27 mouse cellular contexts compared by ENCODE assay signal in the genomic region with DNA sequence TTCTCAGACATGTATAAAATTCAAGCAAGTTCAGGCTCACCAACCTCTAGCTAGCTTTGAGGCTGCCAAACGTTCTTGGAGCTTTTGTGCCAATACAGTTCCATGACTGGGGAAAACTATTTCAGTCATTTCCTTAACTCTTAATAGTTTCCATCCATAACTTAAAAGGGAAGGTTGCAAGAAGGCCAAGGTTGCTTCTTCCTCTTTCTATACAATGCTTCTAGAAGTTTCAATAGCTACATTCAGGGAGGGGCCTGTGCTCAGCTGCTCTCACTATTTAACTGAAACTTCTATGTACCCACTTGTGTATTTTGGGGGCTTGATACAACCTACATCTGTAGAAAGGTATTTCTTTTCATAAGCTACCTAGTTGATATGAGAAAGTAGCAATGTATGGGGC. TPM values are rescaled to one million over a fixed set of nuclear protein-coding genes. Genes with fewer than 3 reads are reported as not detected.
DNase-seq lines count a peak whose midpoint lies in the region; ATAC-seq and TF ChIP-seq lines count a peak whose summit lies in the region.
"Had no signal": no experiment of that assay in that cellular context is flagged by ENCODE, and none has a peak within 500 bp of the region (broad histone marks: within the 10 kb centered on the region; RNA-seq: fewer than 3 reads in every experiment).

No protein-coding gene starts in this region.

- H3K27ac ChIP-seq in heart, postnatal 0 days (ENCODE audit: low read depth) = 0 out of 2 replicates have a peak overlapping the region, but pooled peaks have one; percentile 9
- H3K27ac ChIP-seq in lung, embryonic 14.5 days (ENCODE audit: low read depth) = peak overlapping the region; percentile 51
- H3K27ac ChIP-seq in embryonic fibroblast, embryonic 13.5 days (ENCODE audit: insufficient read depth, low read length) = peak overlapping the region; percentile 76
- peak overlapping the region; percentile 4; the same call in 1 of the 2 replicates for H3K27ac ChIP-seq in stomach, embryonic 16.5 days (ENCODE audit: low read length)
- H3K27ac ChIP-seq in heart, adult 2 months = no peak overlapping the region
- no peak overlapping the region for H3K27ac ChIP-seq in midbrain, embryonic 13.5 days
- H3K27ac ChIP-seq: hindbrain, embryonic 13.5 days; left cerebral cortex, adult 2 months; liver, embryonic 14.5 days; macrophage; midbrain, embryonic 12.5 days; neural tube, embryonic 12.5 days had no signal

- H3K9me3 ChIP-seq in heart, postnatal 0 days (replicated peaks; ENCODE audit: control insufficient read depth, low read length) = no peaks in the 10 kb centered on the region
- H3K9me3 ChIP-seq in lung, embryonic 14.5 days (ENCODE audit: low read depth, low read length) = no peaks in the 10 kb centered on the region
- no peaks in the 10 kb centered on the region for H3K9me3 ChIP-seq in stomach, embryonic 16.5 days (replicated peaks; ENCODE audit: control insufficient read depth, low read length)
- H3K9me3 ChIP-seq in midbrain, embryonic 13.5 days = no peaks in the 10 kb centered on the region
- H3K9me3 ChIP-seq: hindbrain, embryonic 13.5 days; midbrain, embryonic 12.5 days; neural tube, embryonic 12.5 days had no signal

- no peak overlapping the region for H3K4me3 ChIP-seq in heart, postnatal 0 days (ENCODE audit: low read depth, low read length)
- H3K4me3 ChIP-seq in lung, embryonic 14.5 days (ENCODE audit: low read depth, low read length) = no peak overlapping the region
- H3K4me3 ChIP-seq in embryonic fibroblast, embryonic 13.5 days (ENCODE audit: insufficient read depth, low read length) = no peak overlapping the region
- H3K4me3 ChIP-seq in stomach, embryonic 16.5 days (replicated peaks; ENCODE audit: low read length) = no peak overlapping the region
- H3K4me3 ChIP-seq in heart, adult 2 months = no peak overlapping the region
- H3K4me3 ChIP-seq in midbrain, embryonic 13.5 days (replicated peaks) = no peak overlapping the region
- H3K4me3 ChIP-seq: hindbrain, embryonic 13.5 days; left cerebral cortex, adult 2 months; midbrain, embryonic 12.5 days; neural tube, embryonic 12.5 days had no signal

- TF ChIP-seq EP300 in heart, postnatal 0 days (IDR thresholded peaks at IDR 0.05; ENCODE audit: low read depth) = no peak
- no peak for TF ChIP-seq EP300 in heart, adult 2 months (IDR thresholded peaks at IDR 0.05; ENCODE audit: insufficient read depth, low read depth, low read length)

- H3K4me1 ChIP-seq in heart, postnatal 0 days (ENCODE audit: control insufficient read depth, insufficient read depth) = peaks cover 12% of the 10 kb centered on the region; the same call in 1 of the 2 replicates
- peaks cover 13% of the 10 kb centered on the region for H3K4me1 ChIP-seq in lung, embryonic 14.5 days (ENCODE audit: insufficient read depth)
- peaks cover 3% of the 10 kb centered on the region; the same call in 1 of the 2 replicates for H3K4me1 ChIP-seq in embryonic fibroblast, embryonic 13.5 days (ENCODE audit: control insufficient read depth, insufficient read depth, low read length)
- H3K4me1 ChIP-seq in stomach, embryonic 16.5 days (ENCODE audit: control insufficient read depth, insufficient read depth, low read length) = peaks cover 4% of the 10 kb centered on the region; the same call in 1 of the 2 replicates
- peaks cover 2% of the 10 kb centered on the region for H3K4me1 ChIP-seq in heart, adult 2 months (ENCODE audit: control insufficient read depth, insufficient read depth, low read length)
- H3K4me1 ChIP-seq in midbrain, embryonic 13.5 days (replicated peaks) = no peaks in the 10 kb centered on the region
- H3K4me1 ChIP-seq: hindbrain, embryonic 13.5 days; midbrain, embryonic 12.5 days; neural tube, embryonic 12.5 days had no signal

- DNase-seq in heart, postnatal 0 days (ENCODE audit: low spot score) = no peak
- no peak for DNase-seq in heart, adult 8-10 months (ENCODE audit: low spot score)
- peak; percentile 23 for DNase-seq in lung, embryonic 14.5 days
- no peak for DNase-seq in lung, adult 18-20 months
- DNase-seq in heart, adult 2 months = no peak
- DNase-seq: adrenal gland, postnatal 25 days; cerebellum, adult 11-12 months; cerebellum, postnatal 25 days; gastrocnemius, postnatal 25 days; heart, postnatal 14 days; kidney, postnatal 14 days; thymus, adult 18-20 months; thymus, postnatal 4 days had no signal

- no peaks in the 10 kb centered on the region for H3K79me2 ChIP-seq in heart, adult 2 months (replicated peaks; ENCODE audit: control insufficient read depth, insufficient read depth, low read length)

- WGBS in heart, postnatal 0 days = 51% methylated on average over 1 of the region's 1 CpGs
- 26% methylated on average over 1 of the region's 1 CpGs for WGBS in lung, embryonic 14.5 days
- 53% methylated on average over 1 of the region's 1 CpGs for WGBS in stomach, embryonic 16.5 days
- 19% methylated on average over 1 of the region's 1 CpGs for WGBS in heart, adult 2 months
- 78% methylated on average over 1 of the region's 1 CpGs for WGBS in midbrain, embryonic 13.5 days

- H3K9ac ChIP-seq in heart, postnatal 0 days (replicated peaks; ENCODE audit: low read depth, low read length) = no peak overlapping the region
- H3K9ac ChIP-seq in lung, embryonic 14.5 days = no peak overlapping the region
- H3K9ac ChIP-seq in stomach, embryonic 16.5 days (ENCODE audit: low read length) = no peak overlapping the region
- no peak overlapping the region for H3K9ac ChIP-seq in heart, adult 2 months (ENCODE audit: low read depth, low read length)
- H3K9ac ChIP-seq in midbrain, embryonic 13.5 days (replicated peaks) = no peak overlapping the region
- H3K9ac ChIP-seq: hindbrain, embryonic 13.5 days; liver, embryonic 14.5 days; midbrain, embryonic 12.5 days; neural tube, embryonic 12.5 days had no signal

- intact Hi-C loops in heart, adult 2 months (cut with DNase I) = no loop called here

- H3K36me3 ChIP-seq in heart, postnatal 0 days (replicated peaks; ENCODE audit: control insufficient read depth, insufficient read depth, low read length) = no peaks in the 10 kb centered on the region
- no peaks in the 10 kb centered on the region for H3K36me3 ChIP-seq in lung, embryonic 14.5 days (ENCODE audit: insufficient read depth)
- H3K36me3 ChIP-seq in stomach, embryonic 16.5 days (ENCODE audit: control insufficient read depth, insufficient read depth, low read length) = no peaks in the 10 kb centered on the region
- 0 out of 2 replicates have a peak, but pooled peaks cover 2% of the 10 kb centered on the region for H3K36me3 ChIP-seq in heart, adult 2 months (ENCODE audit: control insufficient read depth, insufficient read depth, low read length)
- no peaks in the 10 kb centered on the region for H3K36me3 ChIP-seq in midbrain, embryonic 13.5 days
- H3K36me3 ChIP-seq: hindbrain, embryonic 13.5 days; midbrain, embryonic 12.5 days; neural tube, embryonic 12.5 days had no signal

- ATAC-seq in heart, postnatal 0 days (ENCODE audit: insufficient read depth, low read depth) = no peak
- no peak for ATAC-seq in lung, embryonic 14.5 days (ENCODE audit: insufficient read depth)
- ATAC-seq in stomach, embryonic 16.5 days (ENCODE audit: insufficient read depth, low FRiP score) = no peak
- no peak for ATAC-seq in midbrain, embryonic 13.5 days
- ATAC-seq: forebrain, embryonic 14.5 days; intestine, embryonic 16.5 days had no signal

- no peak overlapping the region for H3K4me2 ChIP-seq in heart, postnatal 0 days (ENCODE audit: low read depth, low read length)
- H3K4me2 ChIP-seq in lung, embryonic 14.5 days = no peak overlapping the region
- H3K4me2 ChIP-seq in stomach, embryonic 16.5 days (ENCODE audit: low read depth, low read length) = no peak overlapping the region
- H3K4me2 ChIP-seq in midbrain, embryonic 13.5 days (replicated peaks) = no peak overlapping the region
- H3K4me2 ChIP-seq: heart, embryonic 11.5 days; hindbrain, embryonic 13.5 days; midbrain, embryonic 12.5 days; neural tube, embryonic 12.5 days had no signal

- H3K27me3 ChIP-seq in heart, postnatal 0 days (ENCODE audit: control insufficient read depth, insufficient read depth, low read length) = no peaks in the 10 kb centered on the region
- H3K27me3 ChIP-seq in lung, embryonic 14.5 days (ENCODE audit: insufficient read depth, low read length) = no peaks in the 10 kb centered on the region
- H3K27me3 ChIP-seq in stomach, embryonic 16.5 days (ENCODE audit: control insufficient read depth, insufficient read depth, low read length) = no peaks in the 10 kb centered on the region
- H3K27me3 ChIP-seq in heart, adult 2 months (ENCODE audit: control insufficient read depth, insufficient read depth, low read length) = no peaks in the 10 kb centered on the region
- no peaks in the 10 kb centered on the region for H3K27me3 ChIP-seq in midbrain, embryonic 13.5 days
- H3K27me3 ChIP-seq: CH12.LX; hindbrain, embryonic 13.5 days; midbrain, embryonic 12.5 days; neural tube, embryonic 12.5 days had no signal

- no peak for TF ChIP-seq POLR2A in embryonic fibroblast, embryonic 13.5 days (IDR thresholded peaks at IDR 0.05; ENCODE audit: low read depth, low read length)
- TF ChIP-seq POLR2A in heart, adult 2 months (IDR thresholded peaks at IDR 0.05; ENCODE audit: insufficient read depth, low read depth, low read length) = no peak

- TF ChIP-seq CTCF in heart, postnatal 0 days (IDR thresholded peaks at IDR 0.05; ENCODE audit: low read depth) = no peak
- TF ChIP-seq CTCF in lung, embryonic 14.5 days (IDR thresholded peaks at IDR 0.05; ENCODE audit: low read depth) = no peak
- no peak for TF ChIP-seq CTCF in embryonic fibroblast, embryonic 13.5 days (IDR thresholded peaks at IDR 0.05; ENCODE audit: borderline replicate concordance, insufficient read depth, low read length)
- TF ChIP-seq CTCF in heart, adult 2 months (IDR thresholded peaks at IDR 0.05) = no peak

RNA-seq across cellular contexts. Expression of a gene that starts 24.9 kb away (rescaled TPM):
- total RNA-seq in heart, postnatal 0 days (2014; rRNA removed; ENCODE audit: low replicate concordance) = 4.7 and 8.9 TPM in 2 replicates
- 4.0 and 4.1 TPM in 2 replicates for polyA plus RNA-seq in heart, postnatal 0 days (2015; fragmentation: Nextera tagmentation; extraction: Ambion mirVana)
- total RNA-seq in heart, adult 8-10 months (2022) = 1 to 10 TPM; 3.3 to 4.1 (median 3.6) TPM
- polyA plus RNA-seq in lung, embryonic 14.5 days (2014; fragmentation: Nextera tagmentation; extraction: Ambion mirVana) = 73.1 and 74.7 TPM in 2 replicates
- 134 and 136 TPM in 2 replicates for polyA plus RNA-seq in embryonic fibroblast, embryonic 13.5 days (2011; ENCODE audit: insufficient read length, low read depth, missing spikeins)
- polyA plus RNA-seq in stomach, embryonic 16.5 days (2015; fragmentation: Nextera tagmentation; extraction: Ambion mirVana) = 21.3 and 21.6 TPM in 2 replicates
- 1 to 10 TPM; 3.7 to 4.3 TPM for total RNA-seq in heart, adult 2 months (2021)
- 1.1 and 1.5 TPM in 2 replicates for polyA plus RNA-seq in heart, adult 2 months (2012; rRNA removed)
- 30.1 and 34.2 TPM in 2 replicates for polyA plus RNA-seq in midbrain, embryonic 13.5 days (2015; fragmentation: Nextera tagmentation; extraction: Ambion mirVana)
- total RNA-seq: MEL had no signal

Comparison
In these comparisons a context has a peak if more than half of its experiments do, and no peak if none do; other contexts are left out.
1. H3K27ac ChIP-seq: peak in heart, postnatal 0 days (single experiment), lung, embryonic 14.5 days (single experiment), embryonic fibroblast, embryonic 13.5 days (single experiment) and stomach, embryonic 16.5 days (single experiment); none in heart, adult 2 months (single experiment) and midbrain, embryonic 13.5 days (single experiment).